Mouse (Mus musculus): ENCODE data around the gene Camkv. TPM values are rescaled to one million over a fixed set of nuclear protein-coding genes. Genes with fewer than 3 reads are reported as not detected.
A peak's percentile ranks its signal among the peaks of the same experiment; 100 is the strongest.

Camkv gene
- total and polyA plus RNA-seq, 3 experiments: not detected

DNA sequence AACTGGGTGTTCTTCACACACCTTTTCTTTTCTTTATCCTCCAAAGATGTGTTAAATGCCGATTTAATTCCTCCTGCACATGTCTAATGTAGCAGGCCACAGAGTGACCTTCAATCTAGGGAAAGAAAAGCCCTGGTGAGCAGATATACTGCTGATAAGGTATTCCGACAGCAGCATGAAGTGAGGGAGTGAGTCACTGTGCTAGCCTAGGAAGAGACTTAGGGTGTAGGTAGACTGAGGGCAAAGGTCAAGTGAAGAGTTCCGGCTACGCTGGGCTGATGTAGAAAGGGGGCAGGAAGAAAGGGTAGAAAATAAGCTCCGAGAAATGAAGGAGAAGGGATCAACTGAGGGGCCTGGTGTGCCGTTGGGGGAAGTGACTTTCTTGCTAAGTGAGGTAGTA lies 45.2 kb upstream of the Camkv start:
- H3K4me2 ChIP-seq (ENCODE audit: insufficient read depth, low read depth, poor library complexity, severe bottlenecking): no peak overlapping the region
- H3K9me3 ChIP-seq (replicated peaks; ENCODE audit: low read length): no peaks in the 10 kb centered on the region
- in situ Hi-C loops (cut with MboI; ENCODE audit: low pct_ligation_motif_present, low pct_unique_long_range_greater_than_20kb, low sequenced_read_pairs): no loop called here
- peaks cover 10% of the 10 kb centered on the region for H3K27me3 ChIP-seq (replicated peaks)
- no peak for DNase-seq (ENCODE audit: extremely low read depth)
- peaks cover 0 to 18% of the 10 kb centered on the region in 2 experiments for H3K36me3 ChIP-seq (replicated peaks in 1 of 2; ENCODE audit: control insufficient read depth in 1 of 2, insufficient read depth in 1 of 2, low read length in 1 of 2)
- no peak overlapping the region for H3K9ac ChIP-seq (ENCODE audit: insufficient read depth, low read depth)
- H3K27ac ChIP-seq (ENCODE audit: insufficient read depth, low read depth): no peak overlapping the region
- 0 out of 2 replicates have a peak, but pooled peaks cover 2% of the 10 kb centered on the region for H3K79me2 ChIP-seq (replicated peaks; ENCODE audit: control insufficient read depth, extremely low read depth, insufficient read depth, poor library complexity, severe bottlenecking)
- H3K4me1 ChIP-seq (ENCODE audit: control insufficient read depth in 1 of 2, insufficient read depth in 2 of 2): peaks cover 0 to 19% of the 10 kb centered on the region in 2 experiments; a peak in 2 of 4 replicates
- H3K4me3 ChIP-seq (replicated peaks in 1 of 3; ENCODE audit: low read depth in 2 of 3, low read length in 2 of 3, poor library complexity in 1 of 3): no peak overlapping the region
- dilution Hi-C loops (cut with MboI; ENCODE audit: extremely low pct_ligation_motif_present, extremely low pct_unique_long_range_greater_than_20kb, low sequenced_read_pairs): no loop called here
- TF ChIP-seq RCOR1 (conservative IDR thresholded peaks at IDR 0.05; ENCODE audit: low read depth, low read length) (no peak), HCFC1 (IDR thresholded peaks at IDR 0.05; ENCODE audit: low read depth, low read length) (no peak), EP300 (IDR thresholded peaks at IDR 0.05; ENCODE audit: low read length) (no peak), SIN3A (IDR thresholded peaks at IDR 0.05; ENCODE audit: low read length) (no peak), JUN (IDR thresholded peaks at IDR 0.05; ENCODE audit: insufficient read depth, low read depth, low read length) (no peak), POLR2A (IDR thresholded peaks at IDR 0.05; ENCODE audit: low read depth, low read length) (no peak), MYC (IDR thresholded peaks at IDR 0.05; ENCODE audit: low read depth, low read length) (no peak), USF1 (IDR thresholded peaks at IDR 0.05; ENCODE audit: low read depth, low read length) (no peak), ZKSCAN1 (IDR thresholded peaks at IDR 0.05; ENCODE audit: borderline replicate concordance, low read depth, low read length) (no peak), CHD2 (IDR thresholded peaks at IDR 0.05; ENCODE audit: low read length) (no peak), ETS1 (conservative IDR thresholded peaks at IDR 0.05; ENCODE audit: low read depth, low read length) (no peak), NELFE (IDR thresholded peaks at IDR 0.05; ENCODE audit: low read depth, low read length) (no peak), MXI1 (IDR thresholded peaks at IDR 0.05; ENCODE audit: low read depth, low read length) (no peak)

DNA sequence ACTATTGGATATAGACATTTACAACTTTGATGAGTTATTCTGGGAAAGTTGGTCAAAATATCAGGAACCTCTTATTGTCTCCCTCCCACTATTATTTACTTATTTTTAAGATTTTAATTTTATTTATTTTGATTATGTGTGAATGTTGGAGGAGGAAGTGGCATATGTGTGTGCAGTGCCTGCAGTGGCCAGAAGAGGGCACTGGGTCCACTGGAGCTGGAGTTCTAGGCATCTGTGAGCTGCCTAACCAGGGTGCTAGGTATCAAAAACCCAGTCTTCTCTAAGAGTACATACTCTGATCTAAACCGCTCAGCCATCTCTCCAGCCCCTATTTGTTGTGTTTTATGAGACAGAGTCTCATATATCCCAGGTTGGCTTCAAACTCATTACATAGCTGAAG lies 44.5 kb upstream of the Camkv start:
- peak; percentile 40 for DNase-seq (ENCODE audit: extremely low read depth)

DNA sequence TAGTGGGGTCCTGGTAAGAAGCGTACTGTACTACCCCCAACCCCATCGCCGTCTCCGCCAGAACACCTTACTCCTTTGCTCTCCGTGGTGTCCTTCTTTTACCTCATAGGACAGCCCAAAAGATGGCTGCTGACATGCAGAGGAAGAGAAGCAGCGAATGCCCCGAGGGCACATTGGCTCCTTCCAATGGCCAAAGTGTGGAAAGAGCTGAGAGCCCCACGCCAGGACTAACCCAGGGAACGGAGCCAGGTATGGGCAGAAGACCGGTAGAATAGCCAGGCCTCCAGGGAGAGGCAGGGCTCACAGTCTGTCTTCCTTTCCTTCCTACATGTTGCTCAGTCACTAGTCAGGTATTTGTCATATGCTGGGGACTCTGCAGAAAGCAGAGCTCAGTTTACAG lies 36.9 kb upstream of the Camkv start:
- Histone ChIP-seq H3K4me2 (ENCODE audit: insufficient read depth, low read depth, poor library complexity, severe bottlenecking) (no peak overlapping the region), H3K36me3 (replicated peaks in 1 of 2; ENCODE audit: control insufficient read depth in 1 of 2, insufficient read depth in 1 of 2, low read length in 1 of 2) (peaks cover 25 to 51% of the 10 kb centered on the region in 2 experiments), H3K4me1 (ENCODE audit: control insufficient read depth in 1 of 2, insufficient read depth in 2 of 2) (peaks cover 9 to 25% of the 10 kb centered on the region in 2 experiments; a peak in 3 of 4 replicates), H3K27ac (ENCODE audit: insufficient read depth, low read depth) (no peak overlapping the region), H3K9ac (ENCODE audit: insufficient read depth, low read depth) (no peak overlapping the region), H3K4me3 (replicated peaks in 1 of 3; ENCODE audit: low read depth in 2 of 3, low read length in 2 of 3, poor library complexity in 1 of 3) (no peak overlapping the region), H3K9me3 (replicated peaks; ENCODE audit: low read length) (no peaks in the 10 kb centered on the region), H3K79me2 (replicated peaks; ENCODE audit: control insufficient read depth, extremely low read depth, insufficient read depth, poor library complexity, severe bottlenecking) (no peaks in the 10 kb centered on the region), H3K27me3 (replicated peaks) (no peaks in the 10 kb centered on the region)
- in situ Hi-C loops (cut with MboI; ENCODE audit: low pct_ligation_motif_present, low pct_unique_long_range_greater_than_20kb, low sequenced_read_pairs) (no loop called here), dilution Hi-C loops (cut with MboI; ENCODE audit: extremely low pct_ligation_motif_present, extremely low pct_unique_long_range_greater_than_20kb, low sequenced_read_pairs) (no loop called here)
- no peak for DNase-seq (ENCODE audit: extremely low read depth)
- no peak for TF ChIP-seq MAZ (IDR thresholded peaks at IDR 0.05; ENCODE audit: low read depth, low read length)
- no peak for TF ChIP-seq CHD2 (IDR thresholded peaks at IDR 0.05; ENCODE audit: low read length)
- TF ChIP-seq BHLHE40 (IDR thresholded peaks at IDR 0.05; ENCODE audit: low read depth, low read length): no peak

More for the DNA sequence above, 44.5 kb upstream of the Camkv start:
- Histone ChIP-seq H3K4me1 (ENCODE audit: control insufficient read depth in 1 of 2, insufficient read depth in 2 of 2) (peaks cover 0 to 19% of the 10 kb centered on the region in 2 experiments; a peak in 2 of 4 replicates), H3K4me3 (replicated peaks in 1 of 3; ENCODE audit: low read depth in 2 of 3, low read length in 2 of 3, poor library complexity in 1 of 3) (no peak overlapping the region), H3K79me2 (replicated peaks; ENCODE audit: control insufficient read depth, extremely low read depth, insufficient read depth, poor library complexity, severe bottlenecking) (0 out of 2 replicates have a peak, but pooled peaks cover 2% of the 10 kb centered on the region), H3K36me3 (replicated peaks in 1 of 2; ENCODE audit: control insufficient read depth in 1 of 2, insufficient read depth in 1 of 2, low read length in 1 of 2) (peaks cover 0 to 20% of the 10 kb centered on the region in 2 experiments), H3K4me2 (ENCODE audit: insufficient read depth, low read depth, poor library complexity, severe bottlenecking) (no peak overlapping the region), H3K9ac (ENCODE audit: insufficient read depth, low read depth) (no peak overlapping the region), H3K27me3 (replicated peaks) (peaks cover 6% of the 10 kb centered on the region), H3K27ac (ENCODE audit: insufficient read depth, low read depth) (no peak overlapping the region), H3K9me3 (replicated peaks; ENCODE audit: low read length) (no peaks in the 10 kb centered on the region)
- in situ Hi-C loops (cut with MboI; ENCODE audit: low pct_ligation_motif_present, low pct_unique_long_range_greater_than_20kb, low sequenced_read_pairs): no loop called here
- dilution Hi-C loops (cut with MboI; ENCODE audit: extremely low pct_ligation_motif_present, extremely low pct_unique_long_range_greater_than_20kb, low sequenced_read_pairs): no loop called here
- TF ChIP-seq CTCF (conservative IDR thresholded peaks at IDR 0.05 in 1 of 2, IDR thresholded peaks at IDR 0.05 in 1 of 2; ENCODE audit: low read depth in 2 of 2, low read length in 2 of 2) (peak; percentile 39 to 53; a peak in 3 of 4 replicates), MXI1 (IDR thresholded peaks at IDR 0.05; ENCODE audit: low read depth, low read length) (no peak), RAD21 (IDR thresholded peaks at IDR 0.05; ENCODE audit: low read depth, low read length) (peak; percentile 34)

All from CH12.LX (cell line).